Mouse (Mus musculus) C2C12 (cell line): ENCODE measurements around the gene Atp2a2. TPM values are rescaled to one million over a fixed set of nuclear protein-coding genes. Genes with fewer than 3 reads are reported as not detected.
A peak's percentile ranks its signal among the peaks of the same experiment; 100 is the strongest.
"Not testable (repeated sequence)": the region's sequence is repeated elsewhere in the genome, so short reads cannot be mapped to it uniquely, and the experiment has no call there.

Experiments
- H3K27me3 ChIP-seq: one replicate; pipeline ENCODE4 v1.6.1; 2011; ENCODE audit not compliant: control insufficient read depth, insufficient read depth, insufficient read length
- H3K36me3 ChIP-seq: one replicate; pipeline ENCODE4 v1.6.1; 2011; ENCODE audit not compliant: control insufficient read depth, insufficient read depth
- H3K4me3 ChIP-seq: one replicate; pipeline ENCODE4 v1.5.1; 2011; ENCODE audit warnings: mild to moderate bottlenecking, control low read depth; ENCODE audit not compliant: poor library complexity, insufficient read depth, severe bottlenecking
- H3K79me2 ChIP-seq: one replicate; pipeline ENCODE4 v1.6.1; 2011; ENCODE audit not compliant: control insufficient read depth, insufficient read depth
- H3K79me3 ChIP-seq: one replicate; pipeline ENCODE4 v1.6.1; 2011; ENCODE audit warnings: low read depth, control low read depth
- H3ac ChIP-seq: one replicate; pipeline ENCODE3; 2011; ENCODE audit warnings: low read depth; ENCODE audit not compliant: control insufficient read depth, insufficient read length
- CEBPB ChIP-seq: IDR thresholded peaks from one replicate; pipeline ENCODE4 v1.6.1; 2011; ENCODE audit warnings: low read depth, mild to moderate bottlenecking, control low read depth, moderate library complexity
- CTCF ChIP-seq: IDR thresholded peaks from one replicate; pipeline ENCODE4 v1.5.1; 2011; ENCODE audit not compliant: control insufficient read depth, insufficient read depth, insufficient read length
- FOSL1 ChIP-seq: IDR thresholded peaks from one replicate; pipeline ENCODE4 v1.8.0; 2011; ENCODE audit warnings: mild to moderate bottlenecking, low read length; ENCODE audit not compliant: poor library complexity, insufficient read depth, severe bottlenecking
- MAX ChIP-seq: IDR thresholded peaks from one replicate; pipeline ENCODE4 v1.6.1; 2011; ENCODE audit warnings: mild to moderate bottlenecking, control low read depth
- MYOD1 ChIP-seq: IDR thresholded peaks from one replicate; pipeline ENCODE4 v1.6.1; 2011; ENCODE audit warnings: low read depth; ENCODE audit not compliant: control insufficient read depth, insufficient read length
- MYOG ChIP-seq: IDR thresholded peaks from one replicate; pipeline ENCODE4 v1.6.1; 2011; ENCODE audit not compliant: control insufficient read depth, insufficient read length; ENCODE audit errors: extremely low read depth
- USF1 ChIP-seq: IDR thresholded peaks from one replicate; pipeline ENCODE4 v1.6.1; 2011; ENCODE audit warnings: low read depth, mild to moderate bottlenecking, control low read depth, moderate library complexity
- polyA plus RNA-seq: library from polyadenylated mRNA; unstranded; fragments of >200 nt; fragmentation: generic; extraction: Trizol; gene quantifications from one replicate; pipeline ENCODE4 v1.2.1, GENCODE M21; 2012; ENCODE audit warnings: missing spikeins

The Atp2a2 gene
- polyA plus RNA-seq, 1 experiment = 101 TPM

- Histone ChIP-seq H3ac (no peak overlapping the region), H3K4me3 (no peak overlapping the region), H3K36me3 (peaks cover 90% of the 10 kb centered on the region), H3K79me3 (no peaks in the 10 kb centered on the region), H3K27me3 (no peaks in the 10 kb centered on the region), H3K79me2 (no peaks in the 10 kb centered on the region)
- TF ChIP-seq USF1 (no peak), MAX (no peak), CTCF (no peak), CEBPB (no peak), FOSL1 (no peak), MYOG (no peak), MYOD1 (no peak)
Observed at GRCm38 (mm10) chr5:122459335-122459734, 42.7 kb downstream of the Atp2a2 start.

- TF ChIP-seq CTCF = no peak
- no peak for TF ChIP-seq FOSL1
- TF ChIP-seq CEBPB = peak; percentile 43
- no peak for TF ChIP-seq USF1
- Histone ChIP-seq H3ac (no peak overlapping the region), H3K79me2 (no peaks in the 10 kb centered on the region), H3K4me3 (no peak overlapping the region), H3K27me3 (no peaks in the 10 kb centered on the region), H3K79me3 (no peaks in the 10 kb centered on the region), H3K36me3 (peaks cover 96% of the 10 kb centered on the region)
Observed at GRCm38 (mm10) chr5:122458066-122458465, 44.0 kb downstream of the Atp2a2 start.

GRCm38 (mm10) chr5:122457054-122457453 is 45.0 kb downstream of the Atp2a2 start:
- not testable (repeated sequence) for H3K79me3 ChIP-seq, H3K4me3 ChIP-seq, H3K79me2 ChIP-seq, H3K27me3 ChIP-seq, H3ac ChIP-seq
- peaks cover 96% of the 10 kb centered on the region for H3K36me3 ChIP-seq

GRCm38 (mm10) chr5:122455584-122455983 is 46.4 kb downstream of the Atp2a2 start:
- Histone ChIP-seq H3K36me3 (peaks cover 87% of the 10 kb centered on the region), H3K27me3 (no peaks in the 10 kb centered on the region), H3K79me3 (no peaks in the 10 kb centered on the region), H3ac (no peak overlapping the region), H3K4me3 (no peak overlapping the region), H3K79me2 (no peaks in the 10 kb centered on the region)
- no peak for TF ChIP-seq MYOG
- no peak for TF ChIP-seq MYOD1
- TF ChIP-seq MAX = no peak
- no peak for TF ChIP-seq USF1
- no peak for TF ChIP-seq CEBPB
- no peak for TF ChIP-seq CTCF
- TF ChIP-seq FOSL1 = no peak

- no peaks in the 10 kb centered on the region for H3K79me2 ChIP-seq
- no peak overlapping the region for H3ac ChIP-seq
- peaks cover 80% of the 10 kb centered on the region for H3K36me3 ChIP-seq
- H3K27me3 ChIP-seq = no peaks in the 10 kb centered on the region
- no peak for TF ChIP-seq CTCF
- TF ChIP-seq MYOG = no peak
- no peak for TF ChIP-seq CEBPB
- TF ChIP-seq USF1 = no peak
- TF ChIP-seq MAX = no peak
- TF ChIP-seq MYOD1 = no peak
- no peak for TF ChIP-seq FOSL1
- no peaks in the 10 kb centered on the region for H3K79me3 ChIP-seq
- no peak overlapping the region for H3K4me3 ChIP-seq
Observed at GRCm38 (mm10) chr5:122454883-122455282, 47.1 kb downstream of the Atp2a2 start.

- H3K36me3 ChIP-seq = peaks cover 76% of the 10 kb centered on the region
- no peak overlapping the region for H3ac ChIP-seq
- no peak overlapping the region for H3K4me3 ChIP-seq
- H3K79me2 ChIP-seq = no peaks in the 10 kb centered on the region
- H3K79me3 ChIP-seq = no peaks in the 10 kb centered on the region
- no peak for TF ChIP-seq MYOG
- TF ChIP-seq FOSL1 = no peak
- TF ChIP-seq CTCF = no peak
- TF ChIP-seq MYOD1 = no peak
- TF ChIP-seq CEBPB = no peak
- TF ChIP-seq MAX = no peak
- no peak for TF ChIP-seq USF1
- no peaks in the 10 kb centered on the region for H3K27me3 ChIP-seq
Observed at GRCm38 (mm10) chr5:122454442-122454841, 47.6 kb downstream of the Atp2a2 start.

GRCm38 (mm10) chr5:122453188-122453587 is 48.8 kb downstream of the Atp2a2 start:
- no peaks in the 10 kb centered on the region for H3K79me3 ChIP-seq
- no peak overlapping the region for H3ac ChIP-seq
- no peak overlapping the region for H3K4me3 ChIP-seq
- peaks cover 63% of the 10 kb centered on the region for H3K36me3 ChIP-seq
- TF ChIP-seq CEBPB (no peak), MYOD1 (no peak), MAX (no peak), MYOG (no peak), CTCF (no peak), FOSL1 (no peak), USF1 (no peak)
- no peaks in the 10 kb centered on the region for H3K27me3 ChIP-seq
- H3K79me2 ChIP-seq = no peaks in the 10 kb centered on the region
